Mouse (Mus musculus): ENCODE measurements around the gene Iqcn. TPM values are rescaled to one million over a fixed set of nuclear protein-coding genes. Genes with fewer than 3 reads are reported as not detected.

Gene Iqcn
- under 1 TPM; 0.15 to 0.30 TPM for total RNA-seq (2021)
- long read RNA-seq, experiment 1, result 0 reads
- long read RNA-seq, experiment 2, result 0 reads

DNA sequence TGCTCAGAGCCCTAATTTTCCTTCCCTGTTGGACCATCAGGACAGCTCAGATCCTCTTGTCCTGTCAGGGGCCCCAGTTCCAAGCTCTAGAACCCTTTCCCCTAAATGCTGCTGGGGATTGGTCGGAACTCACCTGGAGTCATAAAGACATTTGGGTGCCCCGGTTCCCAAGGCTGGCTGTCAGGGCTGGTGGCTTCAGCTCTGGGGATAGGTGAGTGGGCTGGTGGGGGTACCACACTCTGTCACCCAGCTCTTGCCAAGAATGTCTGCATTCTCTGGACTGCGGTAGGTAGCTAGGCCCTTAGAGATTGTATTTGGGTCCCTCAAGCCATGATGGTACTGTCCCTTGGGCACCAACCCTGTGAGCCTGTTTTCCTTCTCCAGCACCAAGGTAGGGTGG is at the start of gene Iqcn:
Iqcn (plus strand) TSS at position 171 of the 400 bp plus-strand sequence.
- DNase-seq, result no peak

DNA sequence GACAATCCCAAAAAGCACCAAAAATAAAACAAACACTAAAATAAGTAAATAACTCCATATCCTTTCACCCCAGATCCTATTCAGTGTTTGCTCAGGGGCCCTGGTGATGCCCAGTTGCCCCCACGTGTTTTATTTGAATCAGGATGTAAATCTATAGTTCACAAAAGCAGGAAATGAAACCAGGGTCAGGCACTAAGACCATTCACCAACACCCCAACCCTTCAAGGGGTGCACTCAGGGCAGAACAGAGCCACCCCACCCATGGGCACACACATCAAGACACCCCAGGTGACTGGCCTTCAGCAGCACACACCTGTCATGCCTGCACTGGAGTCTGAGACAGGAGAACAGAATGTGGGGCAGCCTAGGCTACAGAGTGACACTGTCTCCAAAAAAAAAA is 49.1 kb upstream of the Iqcn start:
- no peak for DNase-seq

DNA sequence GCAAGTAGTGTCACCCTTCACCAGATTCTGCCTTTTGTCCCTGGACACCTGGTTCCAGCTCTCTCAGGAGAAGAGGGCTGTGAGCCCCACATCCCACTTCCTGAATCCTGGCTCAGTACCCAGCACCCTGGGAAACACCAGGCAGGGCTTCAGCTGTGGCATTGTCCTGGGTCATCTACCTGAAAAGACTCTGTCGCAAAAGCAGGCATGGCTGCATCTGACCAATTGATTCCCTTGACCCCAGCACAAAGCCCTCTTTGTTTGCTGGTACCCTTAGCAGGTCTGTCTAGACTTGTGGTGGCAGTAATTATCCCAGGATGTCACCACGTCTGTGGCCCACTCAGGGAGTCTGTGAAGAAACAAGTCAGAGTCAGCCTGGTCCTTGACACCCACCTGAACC is 47.8 kb upstream of the Iqcn start:
- DNase-seq, result no peak

DNA sequence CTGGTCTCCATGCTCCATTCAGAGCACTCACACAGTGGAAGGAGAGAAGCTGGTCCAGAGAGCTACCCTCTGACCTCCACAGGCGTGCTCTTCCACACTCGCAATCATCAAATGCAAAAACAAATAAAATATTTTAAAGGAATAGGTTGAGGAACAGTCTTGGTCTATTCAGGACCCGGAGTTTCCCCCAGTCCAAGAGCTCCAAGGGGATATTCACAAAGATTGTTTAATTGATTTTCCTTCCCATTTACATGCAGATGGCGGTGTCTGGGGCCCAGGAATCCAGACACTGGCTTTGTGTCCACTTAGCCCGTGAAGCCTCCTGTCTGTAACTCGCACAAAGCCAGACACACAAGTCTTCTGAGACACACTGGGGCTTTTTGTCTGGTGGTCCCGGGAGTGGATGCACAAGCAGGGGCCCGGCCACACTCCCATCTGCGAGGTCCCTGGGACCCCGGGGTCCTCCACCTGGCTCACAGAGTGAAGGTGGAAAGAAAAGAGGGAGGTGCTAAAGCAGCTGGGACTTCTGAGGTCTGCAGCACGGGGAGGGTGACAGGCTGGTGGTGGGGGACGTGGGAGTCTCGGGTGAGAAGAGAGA is 47.0 kb upstream of the Iqcn start:
- DNase-seq, result no peak

DNA sequence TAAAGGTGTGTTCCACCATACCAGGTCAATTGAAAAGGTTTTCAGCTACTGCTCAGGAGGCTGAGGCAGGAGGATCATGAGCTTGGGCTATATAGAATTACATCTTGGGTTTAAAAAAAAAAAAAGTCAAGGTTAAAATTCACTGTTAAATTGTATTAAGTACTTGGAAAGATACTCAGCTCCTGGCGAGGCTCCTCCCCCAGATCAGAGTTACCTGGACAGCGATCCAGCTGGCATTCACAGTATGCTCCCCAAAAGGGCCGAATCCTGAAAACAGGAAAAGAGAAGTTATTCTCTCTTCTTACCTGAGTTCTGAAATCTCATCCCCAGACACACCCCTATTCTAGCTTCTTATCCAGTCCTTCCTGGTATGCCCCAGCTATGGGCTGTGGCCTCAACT is 46.0 kb upstream of the Iqcn start:
- DNase-seq, result no peak

DNA sequence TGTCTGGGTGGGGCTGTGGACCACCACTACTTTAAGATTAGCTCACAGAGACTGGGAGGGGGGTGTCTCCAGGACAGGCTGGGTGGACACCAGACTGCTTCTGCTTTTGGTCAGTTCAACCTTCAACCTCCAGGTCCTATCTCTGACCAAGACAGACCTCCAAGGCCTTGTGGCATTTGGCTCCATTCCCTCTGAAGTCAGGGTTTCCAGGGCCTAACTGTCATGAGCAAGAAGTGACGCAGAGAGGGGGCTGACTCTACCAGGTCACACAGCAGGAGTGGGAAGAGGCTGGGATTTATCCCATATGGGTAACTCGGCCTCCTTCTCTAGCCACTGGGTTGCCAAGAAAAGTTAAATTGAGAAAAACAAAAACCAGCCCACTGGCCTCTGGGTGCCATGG is 45.5 kb upstream of the Iqcn start:
- peak; percentile 63 for DNase-seq

DNA sequence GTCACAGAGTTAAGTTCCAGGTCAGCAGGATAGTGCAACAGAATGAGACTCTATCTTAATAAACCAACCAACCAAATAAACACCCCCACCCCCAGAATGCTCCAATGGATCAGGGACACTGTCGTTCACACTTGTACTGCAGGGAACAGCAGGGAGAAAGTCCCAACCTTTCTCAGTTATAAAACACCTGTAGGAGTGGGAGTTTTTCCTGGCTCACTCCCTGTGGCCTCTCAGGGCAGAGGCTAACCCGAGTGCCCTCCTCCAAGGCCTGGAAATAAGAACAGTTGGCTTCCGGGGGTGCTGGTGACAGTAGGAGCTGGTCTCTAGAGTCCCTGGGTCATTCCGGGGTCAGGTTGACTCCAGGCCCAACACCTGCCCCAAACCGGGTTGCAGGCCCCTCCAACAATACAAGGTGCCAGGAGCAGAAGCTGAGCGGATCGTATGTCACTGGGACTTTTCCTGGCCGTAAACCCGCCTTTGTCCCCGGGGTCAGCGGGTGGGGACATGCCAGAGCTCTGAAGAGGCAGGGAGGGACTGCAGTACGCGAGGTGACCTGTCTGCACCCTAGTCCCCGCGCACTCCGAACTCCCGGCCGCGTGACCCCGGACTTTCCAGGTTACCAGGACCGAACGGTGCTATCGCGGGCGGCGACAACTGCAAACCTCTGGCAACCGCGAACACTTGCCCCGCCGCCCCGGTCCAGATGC is 44.2 kb upstream of the Iqcn start:
- no peak for DNase-seq

DNA sequence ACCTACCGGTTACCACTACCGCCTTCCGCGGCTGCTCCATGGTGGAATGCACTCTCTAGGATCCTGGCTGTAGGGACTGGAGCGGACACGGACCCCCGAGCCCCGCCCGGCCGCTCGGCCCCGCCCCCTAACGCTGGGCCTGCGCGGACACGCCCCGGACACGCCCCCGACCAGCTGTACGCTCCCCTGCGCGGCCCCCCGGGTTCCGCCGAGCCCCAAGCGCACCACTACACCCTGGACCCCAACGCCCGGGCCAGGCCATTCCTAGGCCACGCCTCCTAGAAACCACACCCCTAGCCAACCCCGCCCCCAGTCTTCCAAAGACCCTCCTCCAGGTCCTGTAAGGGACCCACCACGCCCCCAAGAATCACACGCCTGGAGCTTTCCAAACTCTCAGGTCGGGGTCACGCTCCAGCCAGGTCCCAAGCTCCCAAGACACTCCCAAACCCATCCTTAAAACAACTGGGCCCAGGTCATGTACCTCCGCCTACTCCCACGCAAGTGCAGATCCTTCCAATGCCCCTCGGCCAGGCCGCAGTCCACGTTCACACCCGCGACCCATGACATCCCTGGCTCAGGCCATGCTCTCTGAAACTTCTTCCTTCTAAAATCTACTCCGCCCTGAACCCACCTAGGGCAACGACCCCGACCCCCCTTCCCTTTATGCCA is 43.5 kb upstream of the Iqcn start:
- DNase-seq, result peak; percentile 97

DNA sequence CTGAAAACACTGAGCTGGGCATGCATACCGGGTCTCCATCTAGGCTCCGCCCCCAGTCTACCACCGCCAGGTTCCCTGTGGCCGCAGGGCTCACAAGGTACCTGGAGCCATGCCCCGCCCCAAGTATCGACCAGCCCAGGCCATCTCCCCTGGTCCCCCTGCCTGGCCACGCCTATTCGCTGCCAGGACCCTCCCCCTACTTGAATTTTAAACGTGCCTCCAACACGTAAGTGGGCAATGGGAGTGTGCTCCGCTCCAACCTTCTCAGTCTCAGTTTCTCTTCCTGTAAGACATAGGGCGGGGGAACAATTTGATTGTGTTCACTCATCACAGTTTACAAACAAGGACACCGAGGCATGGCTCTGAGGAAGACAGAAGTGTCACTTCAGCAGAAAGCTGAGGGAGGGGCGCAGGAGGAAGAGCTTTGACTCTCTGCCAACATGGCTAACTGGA is 43.0 kb upstream of the Iqcn start, which contains the start of gene Pgpep1:
Pgpep1 (minus strand) TSS at position 116 of the 453 bp plus-strand sequence.
- DNase-seq, result no peak

DNA sequence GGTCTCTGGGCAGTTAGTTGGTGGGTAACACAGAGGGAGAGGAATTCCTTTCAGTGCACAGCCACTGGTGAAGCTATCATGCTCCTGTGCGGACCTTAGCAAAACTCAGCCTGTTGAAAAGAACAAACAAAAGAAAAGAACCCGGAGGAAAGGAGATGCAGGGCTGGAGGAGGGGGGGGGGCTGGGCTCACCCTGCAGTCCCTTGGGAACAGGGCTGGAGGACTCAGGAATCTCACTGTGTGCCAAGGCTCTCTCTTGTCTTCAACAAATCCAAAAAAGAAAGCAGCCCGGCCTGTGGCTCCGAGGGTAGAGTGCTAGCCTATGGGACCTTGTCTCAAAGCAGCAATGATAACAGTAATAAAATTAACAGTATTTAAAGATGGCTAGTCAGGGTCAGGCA is 39.6 kb upstream of the Iqcn start:
- no peak for DNase-seq

DNA sequence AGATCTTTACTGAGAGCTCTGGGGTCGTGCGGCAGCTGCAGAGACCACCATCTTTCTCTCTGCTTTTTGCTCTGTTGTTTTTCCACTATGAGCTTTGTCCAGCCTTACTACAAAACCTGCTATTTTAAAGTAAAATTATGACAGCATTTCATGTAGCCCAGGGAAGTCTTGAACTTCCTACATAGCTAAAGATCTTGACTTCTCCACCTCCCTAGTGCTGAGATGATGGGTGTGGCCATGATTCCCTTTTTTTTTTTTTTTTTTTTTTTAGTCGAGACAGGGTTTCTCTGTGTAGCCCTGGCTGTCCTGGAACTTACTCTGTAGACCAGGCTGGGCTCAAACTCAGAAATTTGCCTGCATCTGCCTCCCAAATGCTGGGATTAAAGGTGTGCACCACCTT is 38.6 kb upstream of the Iqcn start:
- DNase-seq, result no peak

DNA sequence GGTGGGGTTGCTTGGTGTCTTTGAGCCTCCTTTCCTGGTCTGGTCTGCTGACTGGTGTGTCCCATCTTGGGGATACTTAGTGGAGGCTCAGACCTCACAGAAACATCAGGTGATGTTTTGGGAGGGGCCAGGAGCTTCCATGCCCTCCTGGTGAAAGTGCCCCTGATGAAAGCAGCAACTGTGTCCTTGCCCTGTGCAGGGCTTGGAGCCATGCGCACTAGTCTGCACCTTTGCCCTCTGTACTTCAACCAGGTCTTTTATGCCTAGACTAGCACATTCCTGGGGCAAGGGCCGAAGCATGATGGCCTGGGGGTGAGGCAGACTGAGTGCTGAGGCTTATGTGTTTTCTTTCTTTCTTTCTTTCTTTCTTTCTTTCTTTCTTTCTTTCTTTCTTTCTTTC is 37.7 kb upstream of the Iqcn start:
- no peak for DNase-seq

DNA sequence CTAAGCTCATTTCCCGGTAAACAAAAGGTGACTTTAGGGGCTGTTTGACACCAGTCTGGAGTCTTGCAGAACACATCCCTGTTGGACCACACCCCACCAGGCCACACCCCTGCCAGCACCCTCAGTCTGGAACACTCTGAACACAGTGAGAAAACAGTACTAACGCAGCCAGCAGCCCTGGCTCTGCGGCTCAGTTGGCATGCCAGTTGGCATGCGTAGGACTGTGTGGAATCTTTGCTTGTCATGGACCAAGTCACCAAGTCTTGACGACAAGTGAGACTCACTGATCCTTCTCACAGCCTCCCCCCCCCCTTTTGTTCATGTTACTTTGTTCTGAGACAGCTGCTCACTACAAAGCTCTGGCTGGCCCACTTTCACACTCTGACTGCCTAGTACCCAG is 36.2 kb upstream of the Iqcn start:
- peak; percentile 61 for DNase-seq

DNA sequence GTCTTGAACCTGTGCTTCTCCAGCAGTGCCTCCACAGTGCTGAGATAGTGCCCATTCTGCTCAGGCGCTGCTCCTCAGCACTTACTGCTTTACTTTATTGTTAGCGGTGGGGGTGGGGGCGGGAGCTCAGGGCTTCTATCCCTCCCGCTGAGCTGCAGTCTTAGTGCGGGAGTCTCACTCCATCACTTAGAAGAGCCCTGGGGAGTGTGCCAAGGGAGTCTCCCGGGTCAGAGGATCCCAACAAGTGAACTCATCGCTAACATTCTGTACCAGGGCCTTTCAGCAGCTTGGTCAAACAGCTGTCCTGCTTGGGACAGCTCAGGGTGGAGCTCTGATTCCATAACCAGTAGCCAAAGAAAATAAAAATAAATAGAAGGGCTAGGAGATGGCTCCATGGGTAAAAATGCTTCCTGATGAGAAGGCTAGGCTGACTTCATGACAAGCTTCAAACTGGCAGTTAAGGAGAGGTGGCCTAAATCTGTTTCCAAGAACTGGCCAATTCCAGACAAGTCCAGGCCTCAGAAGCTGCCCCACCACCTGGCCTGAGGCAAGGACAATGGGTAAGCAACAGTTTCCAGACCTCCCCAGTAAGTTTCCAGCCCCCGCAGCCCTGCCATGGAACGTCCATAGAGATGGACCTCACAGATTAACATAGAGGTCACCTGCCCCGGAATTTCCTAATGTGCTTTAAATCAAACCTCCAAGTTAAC is 31.5 kb upstream of the Iqcn start:
- no peak for DNase-seq

DNA sequence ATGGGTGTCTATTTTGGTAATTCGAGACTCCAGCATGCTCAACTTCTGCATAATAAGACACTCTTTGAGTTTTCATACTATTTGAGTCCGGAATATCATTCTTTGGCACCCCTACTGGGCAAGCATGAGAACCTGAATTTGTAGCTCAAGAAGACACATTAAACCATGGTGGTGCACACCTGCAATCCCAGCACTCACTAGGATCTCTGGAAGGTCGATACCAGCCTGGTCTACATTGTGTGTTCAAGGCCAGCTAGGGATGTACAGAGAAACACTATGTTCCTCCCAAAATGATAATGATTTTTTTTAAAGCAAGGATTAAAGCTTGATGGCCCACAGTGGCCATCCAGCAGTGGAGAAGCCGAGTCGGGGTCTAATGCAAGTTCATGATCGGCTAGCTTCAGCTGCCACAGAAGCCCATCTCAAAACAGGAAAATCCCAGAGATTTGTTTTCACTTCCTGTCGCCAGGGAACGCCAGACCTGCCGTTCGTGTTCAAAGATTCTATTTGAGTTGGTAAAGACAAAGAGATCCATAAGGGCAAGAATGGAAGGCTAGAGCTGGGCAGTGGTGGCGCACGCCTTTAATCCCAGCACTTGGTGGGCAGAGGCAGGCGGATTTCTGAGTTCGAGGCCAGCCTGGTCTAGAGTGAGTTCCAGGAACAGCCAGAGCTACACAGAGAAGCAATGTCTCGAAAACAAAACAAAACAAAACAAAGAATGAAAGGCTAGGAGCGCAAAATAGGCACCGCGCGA is 30.8 kb upstream of the Iqcn start:
- no peak for DNase-seq

DNA sequence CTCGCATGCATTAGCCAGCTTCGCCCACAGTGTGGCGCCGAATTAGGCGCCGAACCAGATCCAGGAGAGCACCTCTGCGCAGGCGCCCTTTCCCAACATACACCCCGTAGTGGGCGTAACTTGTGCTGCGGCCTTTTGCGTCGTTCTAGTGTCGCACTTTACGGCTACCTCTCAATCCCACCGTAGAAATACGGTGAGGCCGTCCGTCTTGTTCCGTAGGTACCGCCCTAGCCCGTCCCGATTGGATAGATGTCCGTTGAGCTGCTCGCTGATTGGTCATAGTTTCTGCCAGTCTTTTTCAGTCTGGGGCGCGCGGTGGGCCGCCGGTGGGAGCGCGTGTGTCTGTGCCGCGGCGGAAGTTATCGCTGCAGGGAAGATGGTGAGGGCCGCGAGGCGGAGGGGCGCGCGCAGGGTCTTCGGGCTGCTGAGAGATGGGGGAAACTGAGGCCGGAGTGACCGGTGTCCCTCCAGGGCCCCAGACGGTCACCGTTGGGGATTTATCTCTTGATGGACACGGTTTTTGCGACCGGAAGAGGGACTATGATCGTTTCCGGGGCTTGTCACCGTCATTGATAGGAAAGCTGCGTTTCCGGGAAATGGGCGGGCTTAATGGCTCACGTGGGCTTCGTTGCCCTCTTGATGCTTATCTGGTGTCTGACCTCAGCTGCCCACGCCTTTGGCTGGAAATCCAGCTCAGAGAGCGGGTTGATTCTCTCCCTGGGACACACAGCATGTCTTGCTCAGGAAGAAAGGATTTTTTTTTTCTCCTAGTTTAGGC is 30.0 kb upstream of the Iqcn start, which contains the start of gene Lsm4:
Lsm4 (plus strand) TSS at position 170 of the 778 bp plus-strand sequence.
- peak; percentile 98 for DNase-seq

DNA sequence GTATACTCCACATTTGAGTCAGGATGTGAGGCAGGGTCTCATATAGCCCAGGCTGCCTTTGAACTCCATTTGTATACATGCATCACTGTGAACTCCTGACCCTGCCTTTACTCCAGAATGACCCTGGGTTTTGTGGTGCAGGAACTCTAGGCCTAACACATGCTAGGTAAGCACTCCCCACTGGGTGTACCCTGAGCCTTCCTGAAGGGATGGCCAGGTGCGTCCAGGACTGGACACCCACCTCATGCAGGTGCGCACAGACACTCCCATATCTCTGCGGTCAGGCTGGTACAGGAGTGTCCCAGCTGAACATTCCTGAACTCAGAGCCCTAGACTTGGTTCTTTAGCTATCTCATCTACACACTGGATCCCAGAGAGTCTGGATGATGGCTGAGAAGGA is 29.1 kb upstream of the Iqcn start:
- no peak for DNase-seq

DNA sequence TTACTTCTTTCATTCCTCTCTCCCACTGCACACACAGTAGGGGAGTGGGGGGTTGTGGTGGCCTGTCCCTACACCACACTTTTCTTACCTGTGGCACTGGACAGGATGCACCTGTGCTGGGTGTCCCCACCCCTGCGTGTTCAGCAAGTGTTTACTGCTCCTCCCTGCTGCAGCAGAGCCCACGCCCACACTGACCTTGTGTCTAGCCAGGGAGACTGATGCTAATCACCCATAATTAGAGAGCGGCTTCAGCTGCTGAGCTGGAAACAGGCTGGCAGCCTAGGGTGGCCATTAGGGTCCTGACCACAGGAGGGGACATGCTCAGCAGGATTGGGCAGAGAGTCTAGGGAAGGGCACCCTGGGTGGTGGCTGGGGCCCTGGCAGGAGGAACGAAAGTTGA is 28.5 kb upstream of the Iqcn start:
- DNase-seq, result no peak

DNA sequence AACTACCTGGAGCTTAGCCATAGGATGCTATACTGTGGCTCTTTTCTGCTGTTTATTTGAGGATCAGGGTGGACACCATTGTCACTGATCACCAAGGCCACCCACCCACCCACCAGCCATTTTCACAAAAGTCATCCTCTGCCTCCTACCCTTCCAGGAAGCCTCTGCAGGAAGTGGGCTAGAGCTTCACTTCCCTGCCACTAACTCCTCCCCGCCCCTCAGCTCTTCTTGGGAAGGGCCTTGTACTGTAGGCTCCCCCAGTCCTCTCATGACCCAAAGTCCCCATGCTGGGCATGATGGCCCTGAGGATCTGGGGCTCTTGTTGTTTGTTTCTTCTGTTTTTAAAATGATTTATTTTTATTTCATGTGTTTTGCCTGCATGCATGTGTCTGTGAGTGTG is 27.9 kb upstream of the Iqcn start:
- DNase-seq, result no peak

DNA sequence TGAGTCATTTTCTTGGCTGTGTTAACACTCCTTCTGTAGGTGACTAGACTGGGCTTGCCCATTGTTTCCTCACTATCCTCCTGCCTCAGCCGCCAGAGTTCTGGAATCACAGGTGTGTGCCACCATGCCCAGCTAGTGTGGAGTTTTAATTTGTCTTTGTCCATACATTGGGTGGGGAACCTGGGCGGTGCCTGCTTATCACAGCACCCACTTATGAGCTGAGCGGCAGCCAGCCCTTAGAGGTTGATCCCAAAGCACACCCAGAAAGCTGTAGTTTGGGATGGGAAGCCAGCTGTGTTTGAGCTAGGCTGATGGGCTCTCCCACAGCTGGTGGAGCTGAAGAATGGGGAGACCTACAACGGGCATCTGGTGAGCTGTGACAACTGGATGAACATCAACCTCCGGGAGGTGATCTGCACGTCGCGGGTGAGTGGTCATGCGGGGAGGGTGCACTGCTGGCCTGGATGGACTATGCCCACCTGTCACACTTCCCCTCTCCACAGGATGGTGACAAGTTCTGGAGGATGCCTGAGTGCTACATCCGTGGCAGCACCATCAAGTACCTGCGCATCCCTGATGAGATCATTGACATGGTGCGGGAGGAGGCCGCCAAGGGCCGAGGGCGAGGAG is 25.7 kb upstream of the Iqcn start:
- DNase-seq, result no peak

DNA sequence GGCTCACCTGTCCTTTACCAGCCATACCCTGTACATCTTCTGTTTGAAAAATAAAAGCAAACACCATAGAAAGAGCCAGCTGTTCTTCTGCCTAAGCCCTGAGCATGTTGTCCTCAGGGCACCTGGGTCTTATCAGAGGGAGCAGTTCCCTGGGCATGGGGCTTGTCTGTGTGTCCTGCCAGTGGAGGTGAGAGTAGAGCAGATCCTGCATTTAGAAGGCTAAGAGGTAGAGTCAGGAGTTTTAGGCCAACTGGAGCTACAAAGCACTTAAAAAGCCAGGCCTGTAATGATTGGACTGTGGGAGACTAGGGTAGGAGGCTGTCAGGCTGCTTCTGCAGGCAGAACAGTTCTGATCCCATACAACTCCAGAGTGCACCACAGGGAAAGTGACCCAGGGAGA is 24.6 kb upstream of the Iqcn start:
- no peak for DNase-seq

All from adrenal gland, postnatal 10 days (tissue).